In the genomic region with DNA sequence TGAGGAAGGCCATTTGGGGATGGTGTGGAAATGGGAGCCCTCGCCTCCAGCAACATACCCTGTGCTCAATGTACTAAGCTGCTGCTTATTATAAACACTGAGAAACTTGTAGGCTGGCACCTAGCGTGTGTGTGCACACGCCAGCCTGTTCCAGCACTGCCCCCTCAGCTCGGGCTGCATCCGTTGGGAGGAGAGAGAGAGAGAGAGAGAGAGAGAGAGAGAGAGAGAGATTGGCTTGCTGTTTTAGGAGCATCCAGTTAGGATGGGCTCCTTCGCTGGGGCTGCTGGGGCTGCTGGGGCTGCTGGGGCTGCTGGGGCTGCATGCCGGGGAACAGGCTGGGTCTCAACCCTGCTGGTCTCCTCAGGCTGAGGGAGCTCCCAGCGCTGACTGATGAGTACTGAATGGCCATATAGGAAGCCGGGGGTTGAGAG, we compare ENCODE assay signal across 14 mouse cellular contexts. TPM values are rescaled to one million over a fixed set of nuclear protein-coding genes. Genes with fewer than 3 reads are reported as not detected.
A peak's percentile ranks its signal among the peaks of the same experiment; 100 is the strongest.
DNase-seq lines count a peak whose midpoint lies in the region; ATAC-seq lines count a peak whose summit lies in the region.
"Had no signal": no experiment of that assay in that cellular context is flagged by ENCODE, and none has a peak within 500 bp of the region (broad histone marks: within the 10 kb centered on the region; RNA-seq: fewer than 3 reads in every experiment).

No protein-coding gene starts in this region.

- DNase-seq in forebrain, embryonic 11.5 days (ENCODE audit: low spot score) = no peak
- peak; percentile 54 for DNase-seq in layer of hippocampus, adult 11-12 months (ENCODE audit: low spot score)
- no peak for DNase-seq in layer of hippocampus, postnatal 36 days
- peak; percentile 13 for DNase-seq in thymus, postnatal 4 days
- DNase-seq in thymus, postnatal 10 days (ENCODE audit: low spot score in 2 of 2) = no peak
- DNase-seq in telencephalon, adult 2 months (ENCODE audit: low read depth, low spot score) = peak; percentile 86
- no peak for DNase-seq in T-cell, adult 2 months (ENCODE audit: low spot score)
- DNase-seq: gastrocnemius, postnatal 25 days; heart, postnatal 10 days; lung, postnatal 36 days; retina, postnatal 1 day had no signal

- 76% methylated on average over 9 of the region's 9 CpGs for WGBS in forebrain, embryonic 13.5 days
- 87% methylated on average over 9 of the region's 9 CpGs for WGBS in forebrain, embryonic 11.5 days

- no peak overlapping the region for H3K4me3 ChIP-seq in forebrain, embryonic 13.5 days
- H3K4me3 ChIP-seq in forebrain, embryonic 11.5 days (ENCODE audit: low read depth, low read length) = no peak overlapping the region
- H3K4me3 ChIP-seq: liver, embryonic 12.5 days had no signal

- ATAC-seq in forebrain, embryonic 13.5 days = no peak
- ATAC-seq in forebrain, embryonic 11.5 days (replicated peaks; ENCODE audit: low FRiP score) = no peak
- ATAC-seq: intestine, postnatal 0 days; liver, embryonic 12.5 days had no signal

- H3K9ac ChIP-seq in forebrain, embryonic 13.5 days = peak overlapping the region; percentile 18; the same call in 1 of the 2 replicates
- no peak overlapping the region for H3K9ac ChIP-seq in forebrain, embryonic 11.5 days (ENCODE audit: low read length)
- H3K9ac ChIP-seq: liver, embryonic 12.5 days had no signal

- H3K27ac ChIP-seq in forebrain, embryonic 13.5 days = peak overlapping the region; percentile 78; the same call in 1 of the 2 replicates
- H3K27ac ChIP-seq in forebrain, embryonic 11.5 days (ENCODE audit: low read depth, low read length) = no peak overlapping the region
- H3K27ac ChIP-seq: liver, embryonic 12.5 days had no signal

- H3K9me3 ChIP-seq in forebrain, embryonic 13.5 days (replicated peaks) = no peaks in the 10 kb centered on the region
- H3K9me3 ChIP-seq in forebrain, embryonic 11.5 days (ENCODE audit: control insufficient read depth, low read length) = no peaks in the 10 kb centered on the region
- H3K9me3 ChIP-seq: liver, embryonic 12.5 days had no signal

- peaks cover 18% of the 10 kb centered on the region; the same call in 1 of the 2 replicates for H3K36me3 ChIP-seq in forebrain, embryonic 13.5 days (ENCODE audit: poor library complexity, severe bottlenecking)
- H3K36me3 ChIP-seq in forebrain, embryonic 11.5 days (ENCODE audit: control insufficient read depth, insufficient read depth, low read length) = no peaks in the 10 kb centered on the region
- H3K36me3 ChIP-seq: liver, embryonic 12.5 days had no signal

- H3K27me3 ChIP-seq in forebrain, embryonic 13.5 days = peaks cover 6% of the 10 kb centered on the region; the same call in 1 of the 2 replicates
- H3K27me3 ChIP-seq in forebrain, embryonic 11.5 days (ENCODE audit: control insufficient read depth, insufficient read depth, low read length) = no peaks in the 10 kb centered on the region; the same call in 1 of the 2 replicates

- peaks cover 88% of the 10 kb centered on the region for H3K4me1 ChIP-seq in forebrain, embryonic 13.5 days
- peaks cover 3% of the 10 kb centered on the region; the same call in 1 of the 2 replicates for H3K4me1 ChIP-seq in forebrain, embryonic 11.5 days (replicated peaks; ENCODE audit: control insufficient read depth, insufficient read depth, low read length)

- H3K4me2 ChIP-seq in forebrain, embryonic 13.5 days = no peak overlapping the region
- no peak overlapping the region for H3K4me2 ChIP-seq in forebrain, embryonic 11.5 days (ENCODE audit: low read depth, low read length, severe bottlenecking)
- H3K4me2 ChIP-seq: liver, embryonic 12.5 days had no signal

RNA-seq across cellular contexts. Expression of a gene that starts 8.3 kb away (rescaled TPM):
- 67.9 and 73.9 TPM in 2 replicates for polyA plus RNA-seq in forebrain, embryonic 13.5 days (2015; fragmentation: Nextera tagmentation; extraction: Ambion mirVana)
- polyA plus RNA-seq in forebrain, embryonic 11.5 days (2014; fragmentation: Nextera tagmentation; extraction: Ambion mirVana) = 15.7 and 18.4 TPM in 2 replicates
- total RNA-seq in layer of hippocampus, postnatal 36 days (2021) = 100 to 1,000 TPM; 226 to 242 TPM

RNA-seq across cellular contexts. Expression of a gene that starts 56.7 kb away (rescaled TPM):
- polyA plus RNA-seq in forebrain, embryonic 13.5 days (2015; fragmentation: Nextera tagmentation; extraction: Ambion mirVana) = 370 and 373 TPM in 2 replicates
- 333 and 347 TPM in 2 replicates for polyA plus RNA-seq in forebrain, embryonic 11.5 days (2014; fragmentation: Nextera tagmentation; extraction: Ambion mirVana)
- total RNA-seq in layer of hippocampus, postnatal 36 days (2021) = 100 to 1,000 TPM; 100 to 101 TPM

Comparison
In these comparisons a context has a peak if more than half of its experiments do, and no peak if none do; other contexts are left out.
1. DNase-seq: peak in layer of hippocampus, adult 11-12 months (single experiment), thymus, postnatal 4 days (single experiment) and telencephalon, adult 2 months (single experiment); none in forebrain, embryonic 11.5 days (single experiment), layer of hippocampus, postnatal 36 days (0 of 2), thymus, postnatal 10 days (0 of 2) and T-cell, adult 2 months (single experiment).